Mouse (Mus musculus): ENCODE measurements around the gene Snx10.

Gene Snx10

DNA sequence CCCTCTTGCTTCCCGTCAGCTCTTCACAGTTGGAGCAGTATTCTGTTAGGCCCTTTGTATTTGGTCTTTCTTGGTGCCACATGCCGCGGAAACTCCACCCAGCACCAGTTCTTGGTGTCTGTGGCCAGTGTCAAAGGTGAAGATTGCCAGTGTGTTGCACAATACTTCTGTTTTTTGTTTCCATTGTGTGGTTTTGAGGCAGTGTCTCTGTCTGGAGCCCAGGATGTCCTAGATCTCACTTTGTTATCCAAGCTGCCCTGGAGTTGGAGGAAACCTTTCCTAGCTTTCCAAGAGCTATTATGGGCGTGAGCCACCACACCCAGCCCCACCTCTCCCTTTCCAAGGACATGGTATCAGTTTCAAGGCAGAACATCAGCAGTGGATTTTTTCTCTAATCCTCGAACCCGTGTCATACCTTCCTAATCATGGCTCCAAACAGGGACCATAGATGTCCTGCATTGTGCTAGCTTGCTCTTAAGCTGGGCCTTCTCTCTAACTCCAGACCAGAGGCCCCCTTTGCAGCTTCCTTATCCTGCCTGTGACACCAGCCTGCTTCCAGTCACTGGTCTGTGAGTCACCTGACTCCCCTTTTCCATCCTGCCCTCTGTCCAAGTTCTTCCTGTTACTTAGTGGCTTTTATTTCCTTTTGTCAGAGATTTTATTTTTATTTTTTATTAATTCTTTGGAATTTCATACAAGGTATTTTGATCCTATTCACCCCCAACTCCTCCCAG, 9.9 kb downstream of the Snx10 start:
- DNase-seq (ENCODE audit: low spot score in 2 of 2) = no peak

DNA sequence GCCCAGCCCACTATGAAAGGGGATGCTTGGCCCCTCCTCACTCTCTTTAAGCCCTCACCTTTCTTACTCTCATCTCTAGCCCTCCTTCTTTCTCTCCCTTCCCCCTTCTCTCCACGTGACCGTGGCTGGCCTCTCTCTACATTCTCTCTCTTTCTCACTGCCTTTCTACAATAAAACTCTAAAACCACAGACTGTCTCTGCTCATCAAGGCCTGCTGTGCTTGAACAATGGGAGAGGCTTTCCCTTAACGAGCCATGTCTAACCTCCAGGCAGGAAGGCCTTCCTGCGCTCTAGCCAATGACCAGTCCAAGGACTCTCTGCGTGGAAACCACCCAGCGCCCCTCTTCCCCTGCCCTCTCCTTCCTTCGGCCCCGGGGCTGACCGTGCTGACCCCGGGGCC, 11.9 kb downstream of the Snx10 start:
- no peak for DNase-seq (ENCODE audit: low spot score in 2 of 2)

DNA sequence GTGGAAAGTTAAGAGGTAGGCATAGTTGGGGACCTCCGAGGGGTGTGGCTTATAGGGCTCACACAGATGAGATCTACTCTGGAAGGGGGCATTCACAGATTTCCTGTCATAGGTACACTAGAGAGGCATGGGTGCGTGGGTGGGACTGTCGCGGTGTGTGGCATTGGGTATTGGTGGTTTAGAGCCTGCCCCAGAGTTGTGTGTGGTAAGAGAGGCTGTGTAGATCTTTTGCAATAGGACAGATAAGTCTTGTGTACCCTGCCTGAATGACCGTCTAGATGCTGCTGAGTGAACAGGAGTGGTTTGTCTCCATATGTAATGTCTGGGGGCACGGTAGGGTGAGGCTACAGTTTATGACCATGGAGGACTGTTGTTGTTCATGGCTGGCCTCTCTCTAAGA, 16.8 kb downstream of the Snx10 start:
- no peak for DNase-seq (ENCODE audit: low spot score in 2 of 2)

DNA sequence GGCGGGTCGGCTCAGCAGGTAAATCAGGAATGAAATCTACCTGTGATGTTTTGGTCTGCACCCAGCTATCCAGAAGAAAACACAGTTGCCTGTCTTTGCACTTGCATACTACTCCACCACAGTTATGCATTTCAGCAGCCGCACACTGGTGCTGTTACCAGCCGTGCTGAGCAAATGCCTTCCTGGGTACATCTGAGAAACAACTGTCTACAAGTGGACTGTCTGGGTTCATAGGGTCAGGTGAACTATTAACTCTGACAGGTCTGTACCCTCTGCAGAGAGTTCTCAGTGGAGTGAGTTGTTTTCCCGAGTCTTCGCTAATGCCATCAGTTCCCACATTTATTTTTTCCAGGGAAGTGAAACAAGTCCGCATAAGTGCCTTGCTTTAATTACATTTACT, 17.7 kb downstream of the Snx10 start:
- no peak for DNase-seq (ENCODE audit: low spot score in 2 of 2)

DNA sequence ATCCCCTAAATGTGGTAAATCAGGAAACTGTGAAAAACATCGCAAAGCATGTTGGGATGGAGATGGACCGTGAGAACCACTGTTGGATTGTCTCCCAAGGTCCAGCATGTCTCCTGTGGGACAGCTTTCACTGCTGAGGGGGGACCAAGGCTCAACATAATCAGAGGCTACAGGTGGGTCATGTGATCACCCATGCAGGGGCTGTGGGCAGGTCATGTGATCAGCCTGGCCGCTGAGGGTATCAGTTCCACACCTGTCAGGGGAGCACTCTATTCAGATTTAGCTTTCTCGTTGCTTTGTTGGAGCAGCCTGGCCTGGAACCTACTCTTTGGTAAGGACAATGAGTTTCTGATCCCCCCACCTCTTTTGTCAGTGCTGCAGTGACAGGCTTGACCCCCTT, 18.4 kb downstream of the Snx10 start:
- DNase-seq (ENCODE audit: low spot score in 2 of 2) = no peak

DNA sequence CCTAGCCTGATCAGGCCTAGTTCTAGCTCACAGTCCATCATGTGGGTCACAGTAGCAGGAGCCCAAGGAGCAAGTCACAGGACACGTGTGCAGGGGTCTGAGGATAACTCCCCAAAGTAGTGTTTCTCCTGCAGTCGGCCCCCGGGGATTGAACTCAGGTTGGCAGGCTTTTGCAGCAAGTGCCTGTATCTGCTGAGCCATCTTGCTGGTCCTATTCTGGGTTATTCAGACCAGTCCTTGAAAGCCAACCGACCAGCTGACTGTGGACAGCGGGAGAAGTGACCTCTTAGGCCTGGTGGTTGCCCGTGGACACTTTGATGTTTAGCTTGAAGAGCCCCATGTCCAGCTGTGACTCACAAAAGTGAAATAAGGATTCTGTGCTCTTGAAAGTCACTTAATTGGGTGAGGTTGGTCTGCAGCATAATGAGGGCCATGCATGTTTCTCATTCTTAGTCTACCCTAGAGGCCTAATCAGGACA, 20.0 kb downstream of the Snx10 start:
- DNase-seq (ENCODE audit: low spot score in 2 of 2) = no peak

DNA sequence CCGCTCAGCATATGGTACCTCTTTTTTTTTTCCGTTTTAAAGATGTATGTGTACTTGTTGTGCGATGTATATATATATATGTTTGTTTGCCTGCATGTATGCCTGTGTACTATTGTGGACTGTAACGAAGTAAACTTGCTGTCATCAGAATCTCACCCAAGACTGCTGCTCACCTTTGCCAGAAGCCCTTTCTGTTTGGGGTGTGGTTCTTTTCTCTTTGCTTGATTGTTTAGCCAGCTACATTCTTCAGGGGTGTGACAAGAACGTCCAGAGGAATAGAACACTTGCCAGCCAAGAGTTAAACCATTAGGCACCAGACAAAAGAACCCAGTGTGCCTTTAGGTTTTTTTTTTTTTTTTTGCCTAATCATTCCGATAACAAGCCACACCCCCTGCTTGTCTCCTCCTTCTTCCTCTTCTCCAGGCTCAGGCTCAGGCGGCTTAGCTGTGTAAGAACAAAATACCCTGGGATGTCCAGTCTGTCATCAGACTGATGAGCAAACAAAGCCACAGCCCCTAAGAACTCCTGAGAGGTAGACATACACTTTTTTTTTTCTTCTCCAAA, 20.5 kb downstream of the Snx10 start:
- DNase-seq (ENCODE audit: low spot score in 2 of 2) = no peak

DNA sequence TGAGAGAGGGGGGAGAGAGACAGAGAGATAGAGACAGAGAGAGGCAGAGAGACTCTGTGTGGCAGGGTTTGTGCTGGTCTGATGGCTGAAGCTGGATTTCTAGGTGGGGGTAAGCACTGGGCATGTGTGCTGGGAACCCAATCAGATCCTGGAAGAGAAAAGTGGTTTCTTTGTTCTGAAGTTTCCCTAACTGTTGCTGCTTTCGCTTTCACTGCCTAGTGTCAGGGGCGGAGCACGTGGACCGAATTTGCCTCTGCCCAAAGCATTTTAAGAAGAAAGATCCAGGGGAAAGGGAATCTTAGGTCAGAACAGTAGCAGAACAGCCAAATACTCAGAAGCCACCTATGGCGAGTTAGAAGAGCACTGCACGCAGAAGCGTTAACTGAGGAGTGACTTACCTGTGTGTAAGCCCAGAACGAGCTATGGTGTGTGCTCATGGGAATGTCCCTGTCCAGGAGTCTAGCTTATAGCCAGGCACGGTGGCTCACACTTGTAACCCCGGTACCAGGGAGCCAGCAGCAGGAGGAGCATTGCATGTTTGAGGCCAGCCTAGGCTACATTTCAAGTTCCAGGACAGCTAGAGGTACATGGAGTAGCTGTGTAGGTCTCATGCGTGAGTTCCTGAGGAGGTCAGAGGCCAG, 21.6 kb downstream of the Snx10 start:
- no peak for DNase-seq (ENCODE audit: low spot score in 2 of 2)

DNA sequence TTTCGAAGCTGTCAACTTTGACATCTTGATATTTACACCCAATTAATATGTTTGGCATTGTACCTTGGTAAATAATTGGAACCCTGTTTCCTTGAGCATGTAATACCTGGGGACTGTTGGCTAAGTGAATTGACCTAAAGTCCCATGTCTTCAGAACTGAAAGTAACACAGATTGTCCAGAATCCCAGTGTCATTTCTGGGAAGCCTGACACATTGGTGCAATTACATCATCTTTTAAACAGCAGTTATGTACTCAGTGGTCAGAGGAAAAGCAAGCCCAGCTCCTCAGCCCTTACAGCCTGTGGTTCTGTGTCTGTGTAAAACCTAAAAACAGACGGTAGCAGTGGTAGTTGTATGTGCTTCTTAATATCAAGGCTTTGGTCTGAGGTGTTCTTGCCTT, 22.4 kb downstream of the Snx10 start:
- no peak for DNase-seq (ENCODE audit: low spot score in 2 of 2)

DNA sequence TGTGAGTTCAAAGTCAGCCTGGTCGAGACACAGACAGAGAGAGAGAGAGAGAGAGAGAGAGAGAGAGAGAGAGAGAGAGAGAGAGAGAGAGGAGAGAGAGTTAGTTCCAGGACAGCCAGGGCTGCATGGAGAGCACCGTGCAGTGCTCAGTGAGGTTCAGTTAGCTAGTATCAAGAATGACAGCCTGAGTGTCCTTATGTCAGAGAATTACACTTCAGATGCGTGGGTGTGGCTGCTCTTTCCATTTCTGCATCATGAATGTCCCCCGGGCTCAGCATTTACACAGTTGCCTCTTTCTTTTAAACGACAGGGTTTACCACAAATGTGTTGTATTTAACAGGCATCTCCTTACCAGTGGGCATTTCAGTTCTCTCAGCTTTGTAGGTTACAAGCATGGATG, 25.1 kb downstream of the Snx10 start:
- no peak for DNase-seq (ENCODE audit: low spot score in 2 of 2)

DNA sequence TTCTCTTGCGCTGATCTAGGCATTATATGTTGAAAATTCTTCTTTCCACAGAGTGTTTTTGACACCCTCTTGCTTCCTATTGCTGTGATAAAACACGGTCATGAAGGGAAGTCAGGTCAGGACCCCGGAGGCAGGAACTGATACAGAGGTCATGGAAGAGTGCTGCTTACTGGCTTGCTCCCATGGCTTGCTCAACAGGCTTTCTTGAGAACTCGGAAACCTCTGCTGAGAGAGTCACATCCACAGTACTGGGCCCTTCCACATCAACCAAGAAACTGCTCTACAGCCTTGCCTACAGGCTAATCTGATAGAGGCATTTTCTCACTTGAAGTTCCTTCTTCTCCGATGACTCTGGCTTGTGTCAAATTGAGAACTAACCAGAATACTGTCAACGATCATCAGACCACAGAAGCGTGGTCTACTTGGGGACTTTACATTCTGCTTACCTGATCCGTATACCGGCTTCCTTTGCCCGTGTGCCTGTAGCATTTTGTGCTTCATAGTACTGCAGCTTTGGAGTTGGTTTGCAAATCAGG, 27.6 kb downstream of the Snx10 start:
- DNase-seq (ENCODE audit: low spot score in 2 of 2) = no peak

DNA sequence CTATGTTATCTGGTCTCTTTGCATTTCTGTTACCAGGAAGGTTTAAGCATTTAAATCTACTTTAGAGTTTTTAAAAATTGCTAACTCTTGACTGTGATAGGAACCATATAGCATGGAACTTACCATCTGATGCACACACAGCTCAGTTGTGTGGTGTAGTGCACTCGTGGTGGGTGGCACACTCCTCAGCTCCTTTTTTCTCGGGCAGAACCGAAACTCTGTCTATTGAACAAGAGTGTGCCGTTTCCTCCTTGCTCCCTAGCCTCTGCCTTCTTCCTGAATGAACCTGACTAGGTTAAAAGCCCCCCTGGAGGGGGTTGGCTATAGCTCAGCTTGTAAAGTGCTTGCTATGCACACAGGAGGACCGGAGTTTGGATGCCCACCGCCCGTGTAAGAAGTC, 32.9 kb downstream of the Snx10 start:
- DNase-seq (ENCODE audit: low spot score in 2 of 2) = no peak

DNA sequence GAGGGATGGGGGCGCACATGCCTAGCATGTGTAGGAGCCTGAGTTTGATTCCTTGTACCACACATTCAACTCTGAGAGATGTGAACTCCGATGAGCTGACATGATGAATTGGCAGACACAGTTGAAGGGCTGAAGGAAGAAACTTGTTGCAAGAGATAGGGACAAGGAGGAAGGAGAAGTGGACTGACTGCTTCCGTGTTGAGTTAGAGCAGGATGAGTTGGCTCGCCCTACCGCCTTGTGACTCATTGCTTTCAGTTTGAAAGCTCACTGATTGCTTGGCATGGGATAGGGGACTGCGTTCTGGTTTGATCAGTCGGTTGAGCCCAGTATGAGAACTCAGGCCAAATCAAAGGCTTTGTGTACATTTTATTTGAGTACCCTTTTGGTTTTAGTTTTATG, 34.6 kb downstream of the Snx10 start:
- DNase-seq (ENCODE audit: low spot score in 2 of 2) = no peak

DNA sequence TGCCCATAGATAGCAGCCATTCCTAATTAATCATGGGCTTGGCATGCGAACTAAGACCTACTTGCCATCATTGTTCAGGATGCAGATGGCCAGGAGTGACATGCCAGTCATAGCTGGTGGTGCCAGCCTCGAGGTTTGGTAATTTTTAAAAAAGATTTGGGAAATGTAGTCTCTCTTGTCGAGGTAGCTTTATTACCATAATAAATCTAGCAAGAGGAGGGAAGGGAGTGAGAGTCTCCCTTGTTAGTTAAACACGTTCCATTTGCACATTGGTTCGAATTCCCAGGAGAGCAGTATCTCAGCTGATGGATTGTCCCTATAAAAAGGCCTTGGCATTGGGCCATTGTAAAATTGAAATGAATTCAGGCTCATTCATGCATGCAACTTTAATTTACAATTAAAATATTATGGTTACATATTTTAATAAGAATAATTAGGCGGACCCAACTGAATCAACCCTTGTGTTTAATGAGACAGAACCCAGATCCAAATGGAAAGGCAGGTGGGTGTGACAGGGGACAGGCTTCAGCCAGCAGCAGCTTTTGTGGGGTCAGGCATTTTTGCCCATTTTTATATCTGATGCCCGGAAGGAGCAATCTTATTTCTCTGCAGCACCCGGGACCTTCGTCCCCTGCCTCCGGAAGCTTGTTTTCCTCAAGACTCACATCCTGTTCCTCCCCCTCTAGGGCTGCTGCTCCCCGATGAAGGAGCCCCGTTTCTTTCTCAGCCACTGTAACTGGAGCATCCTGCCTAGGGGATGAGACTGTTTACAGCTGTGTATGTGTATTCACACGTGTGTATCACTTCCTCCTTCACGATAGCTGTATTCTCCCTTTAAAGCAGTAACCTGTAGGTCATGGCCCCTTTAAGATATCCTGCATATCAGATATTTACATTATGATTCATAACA, 43.3 kb downstream of the Snx10 start:
- DNase-seq (ENCODE audit: low spot score in 2 of 2) = no peak

DNA sequence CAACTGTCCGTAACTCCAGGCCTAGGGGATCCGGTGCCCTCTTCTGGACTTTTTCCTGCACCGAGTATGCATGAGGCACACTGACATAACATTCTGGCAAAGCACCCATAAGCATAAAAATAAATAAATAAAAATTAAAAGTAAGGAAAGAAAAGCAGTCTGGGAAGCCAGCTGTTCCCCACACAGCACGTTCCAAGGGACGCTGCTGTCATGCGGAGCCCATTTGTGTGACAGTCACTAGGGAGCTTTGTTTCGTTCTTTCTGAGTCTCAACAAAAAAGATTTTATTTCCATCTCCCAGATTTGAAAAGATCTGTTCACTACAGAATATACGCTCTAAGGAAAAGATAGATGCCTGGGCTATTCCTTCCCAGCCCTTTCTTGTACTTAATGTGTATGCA, 45.4 kb downstream of the Snx10 start:
- no peak for DNase-seq (ENCODE audit: low spot score in 2 of 2)

DNA sequence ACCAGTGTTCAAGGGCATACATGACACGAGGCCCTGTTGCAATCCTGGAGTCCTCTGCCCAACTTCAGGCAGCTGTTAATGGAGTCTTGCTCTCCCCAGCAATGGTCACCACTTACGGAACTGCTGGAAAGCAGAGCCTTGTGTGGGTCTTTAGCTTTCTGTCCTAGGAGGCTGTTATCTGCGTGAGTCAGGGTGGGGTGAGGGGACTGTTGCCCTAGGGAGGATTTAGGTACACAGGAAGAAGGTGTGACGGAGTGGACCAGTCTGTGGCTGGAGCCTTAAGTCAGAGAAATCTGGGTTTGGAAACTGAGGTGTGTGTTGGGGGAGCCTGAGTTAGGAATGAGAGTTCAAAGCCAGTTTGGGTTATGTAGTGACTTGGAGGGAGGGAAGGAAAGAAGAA, 49.4 kb downstream of the Snx10 start:
- no peak for DNase-seq (ENCODE audit: low spot score in 2 of 2)

DNA sequence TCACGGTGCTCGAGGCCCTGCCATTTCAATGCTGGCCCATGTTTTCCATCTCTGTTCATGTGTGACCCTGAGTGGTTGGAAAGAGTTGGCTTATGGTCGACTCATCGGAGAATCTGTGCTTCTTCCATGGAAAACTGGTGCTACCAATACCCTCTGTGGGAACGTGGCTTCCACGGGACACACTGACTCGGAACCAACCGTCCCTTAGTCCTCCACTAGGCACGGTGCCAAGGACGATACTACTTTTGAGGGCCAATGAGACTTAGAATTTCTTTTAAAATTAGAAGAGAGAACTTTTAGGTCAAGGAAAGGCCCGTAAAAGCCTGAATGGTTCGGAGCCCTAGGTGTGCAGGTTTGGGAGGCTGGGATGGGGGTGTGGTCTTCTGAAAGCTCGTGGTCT, 50.4 kb downstream of the Snx10 start:
- DNase-seq (ENCODE audit: low spot score in 2 of 2) = no peak

DNA sequence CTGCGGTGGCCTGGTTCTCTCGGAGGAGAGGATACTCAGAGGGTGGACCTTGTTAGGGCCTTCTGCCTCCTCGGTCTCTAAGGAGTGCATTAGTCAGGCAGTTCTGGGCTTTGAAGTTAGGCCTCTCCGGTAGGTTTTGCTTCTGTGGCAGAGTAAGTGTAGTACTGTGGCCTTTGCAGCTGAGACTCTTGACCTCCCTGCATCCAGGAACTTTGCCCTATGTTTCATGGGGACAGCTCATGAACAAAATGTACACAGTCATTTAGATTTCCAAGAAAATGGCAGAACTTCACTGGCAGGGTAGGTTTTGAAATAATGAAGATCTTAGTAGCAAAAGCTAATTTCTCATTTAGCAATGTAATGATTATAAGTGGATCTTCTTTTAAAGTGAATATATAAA, 54.7 kb downstream of the Snx10 start:
- no peak for DNase-seq (ENCODE audit: low spot score in 2 of 2)

DNA sequence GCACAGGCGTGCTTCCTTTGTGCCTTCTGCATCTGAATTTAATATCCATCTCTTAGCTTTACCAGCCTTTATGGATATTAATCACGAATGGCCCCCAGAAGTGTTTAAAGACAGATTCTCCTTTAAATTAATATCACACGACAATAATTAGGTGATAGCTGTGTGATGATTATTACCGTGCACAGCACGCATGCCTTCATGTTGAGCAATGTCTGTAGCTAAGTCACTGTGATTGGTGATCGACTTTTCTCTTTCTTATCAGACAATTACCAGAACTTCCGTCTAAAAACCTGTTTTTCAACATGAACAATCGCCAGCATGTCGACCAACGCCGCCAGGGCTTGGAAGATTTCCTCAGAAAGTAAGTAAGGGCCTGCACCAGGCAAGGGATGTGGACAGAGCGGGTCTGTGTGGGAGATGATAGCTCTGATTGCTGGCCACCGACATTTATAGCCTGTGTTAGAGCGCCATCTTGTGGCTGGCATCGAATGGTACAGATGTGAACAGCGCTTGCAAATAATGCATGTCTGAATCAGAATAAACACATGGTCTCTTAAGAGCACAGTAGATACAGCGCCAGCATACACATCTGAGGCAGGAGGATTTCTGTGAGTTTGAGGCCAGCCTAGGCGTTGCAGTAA, 56.5 kb downstream of the Snx10 start:
- peak; percentile 55 to 79 for DNase-seq (ENCODE audit: low spot score in 2 of 2)

DNA sequence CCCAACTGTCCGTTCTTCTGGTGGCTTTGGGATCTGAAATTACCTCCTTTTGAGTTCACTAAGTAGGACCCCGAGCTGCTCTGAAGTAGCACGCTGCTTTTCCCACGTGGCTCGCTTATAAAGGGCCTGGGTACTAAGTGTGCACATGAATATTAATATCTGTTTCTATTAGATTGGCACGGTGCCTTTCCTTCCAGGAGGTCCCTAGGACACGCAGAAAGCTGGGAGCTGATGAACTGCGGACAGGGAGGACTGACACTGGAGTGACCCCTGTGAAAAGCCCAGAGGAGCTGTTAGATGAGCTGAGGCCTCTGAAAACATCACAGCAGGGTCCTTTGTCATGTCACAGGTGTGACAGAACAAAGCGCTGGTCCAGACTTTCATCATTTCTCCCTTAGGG, 57.7 kb downstream of the Snx10 start:
- no peak for DNase-seq (ENCODE audit: low spot score in 2 of 2)

DNA sequence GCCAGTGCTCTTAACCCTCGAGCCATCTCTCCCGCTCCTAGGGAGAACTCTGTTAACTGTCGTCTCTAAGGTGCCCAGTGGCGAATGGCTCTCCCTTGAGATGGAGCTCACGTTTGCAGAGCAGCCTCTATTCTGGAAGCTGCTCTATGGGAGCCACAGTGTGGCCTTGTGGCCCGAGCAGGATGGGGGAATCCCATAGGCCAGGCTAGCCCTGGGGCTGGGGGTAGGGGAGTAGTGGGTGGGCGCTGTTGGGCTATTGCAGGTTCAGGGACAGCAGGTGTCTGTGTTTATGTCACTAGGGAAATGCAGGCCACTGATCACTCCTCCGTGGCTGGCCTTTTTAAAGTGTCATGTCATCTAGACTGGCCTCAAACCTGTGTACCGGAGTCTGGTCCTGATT, 58.4 kb downstream of the Snx10 start:
- DNase-seq (ENCODE audit: low spot score in 2 of 2) = no peak

DNA sequence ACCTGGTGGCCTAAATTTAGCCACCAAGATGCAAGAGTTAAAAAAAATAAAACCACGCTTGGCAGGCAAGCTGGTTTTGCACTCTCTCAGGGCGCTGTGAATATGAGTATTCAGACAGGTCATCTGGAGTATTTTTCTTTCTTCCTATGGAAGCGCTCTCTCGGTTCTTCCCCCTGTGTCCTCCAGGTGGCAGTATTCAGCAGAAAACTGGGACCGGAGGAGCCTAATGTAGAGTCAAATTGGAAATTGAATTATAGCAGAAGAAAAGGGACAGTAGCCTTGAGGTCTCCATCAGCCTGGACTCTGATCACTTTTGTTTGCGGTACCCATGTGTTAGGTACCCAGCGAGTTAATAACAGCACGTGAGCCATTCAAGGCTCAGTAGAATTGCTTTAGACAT, 62.3 kb downstream of the Snx10 start:
- peak in 1 of 2 experiments; percentile 68 for DNase-seq (ENCODE audit: low spot score in 2 of 2)

All from frontal cortex, postnatal 14 days (tissue).